Mouse (Mus musculus) lung, postnatal 14 days (tissue): ENCODE measurements at regions not wholly inside any gene's neighbourhood (a gene's known extent, or its start where the extent isn't known, plus 50 kb on each side); places are given as distances from the start of the nearest gene placed in this dataset.

Experiments
- DNase-seq: peaks from one replicate; pipeline ENCODE4 v3.0.0; 2021

GRCm38 (mm10) chr10:83964838-83965237 is 242.2 kb downstream of the 1500009L16Rik start:
- DNase-seq: no peak

DNA sequence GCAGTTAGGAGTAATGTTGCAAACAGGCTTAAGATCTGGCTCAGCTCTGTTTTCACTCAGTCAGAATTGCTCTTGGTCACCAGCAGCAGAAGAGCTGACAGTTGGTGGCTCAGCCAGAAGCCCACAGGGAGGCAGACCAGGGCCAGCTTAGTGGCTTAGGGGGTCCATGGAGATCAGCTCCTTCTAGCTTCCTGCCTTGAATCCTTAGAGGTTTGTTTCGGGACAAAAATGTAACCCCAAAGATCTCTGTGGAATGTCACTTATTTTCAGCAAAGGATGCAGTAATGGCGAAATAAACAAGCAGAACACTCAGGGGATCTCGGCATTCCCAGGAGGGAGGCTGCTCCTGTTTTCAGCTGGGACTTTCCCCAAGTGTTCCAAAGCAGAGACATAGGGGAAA is 247.8 kb downstream of the 1500009L16Rik start:
- DNase-seq: no peak

DNA sequence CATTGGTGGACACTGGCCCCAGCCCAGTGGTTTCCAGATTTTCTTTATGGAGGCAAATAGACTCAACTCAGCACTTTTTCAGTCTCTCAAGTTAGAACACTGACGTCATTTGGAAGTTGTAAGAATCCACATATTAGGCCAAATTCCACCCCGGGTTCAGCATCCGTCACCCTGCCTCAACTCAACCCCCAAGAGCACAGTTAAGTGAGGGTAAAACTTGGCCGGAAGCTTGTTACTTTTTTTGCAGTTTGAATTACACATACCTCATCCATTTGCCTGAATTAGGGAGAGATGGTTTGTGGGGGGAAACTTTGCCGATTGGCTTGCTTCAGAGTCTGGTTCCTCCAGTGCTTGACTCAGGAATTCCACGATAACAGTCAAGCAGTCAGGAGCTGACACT is 251.9 kb downstream of the 1500009L16Rik start:
- no peak for DNase-seq

DNA sequence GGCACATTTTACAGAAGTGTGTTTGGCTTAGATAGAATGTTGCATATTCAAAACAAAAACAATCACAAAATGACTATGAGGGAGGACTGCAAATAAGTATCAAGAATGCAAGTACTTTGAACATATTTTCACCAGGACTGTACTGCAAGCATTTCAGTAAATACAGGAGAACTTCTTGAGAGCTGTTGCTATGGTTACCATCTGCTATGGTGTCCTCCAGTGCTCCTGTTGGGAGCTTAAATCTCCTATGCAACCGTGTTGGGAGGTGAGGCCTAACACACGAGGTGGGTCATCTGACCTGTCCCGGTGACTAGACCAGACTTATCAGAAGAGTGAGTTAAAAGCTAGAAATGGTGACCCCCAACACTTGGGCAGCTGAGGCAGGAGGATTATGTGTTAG is 253.9 kb downstream of the 1500009L16Rik start:
- DNase-seq: no peak

- no peak for DNase-seq
Measured at GRCm38 (mm10) chr10:83979930-83980329, 257.3 kb downstream of the 1500009L16Rik start.

DNA sequence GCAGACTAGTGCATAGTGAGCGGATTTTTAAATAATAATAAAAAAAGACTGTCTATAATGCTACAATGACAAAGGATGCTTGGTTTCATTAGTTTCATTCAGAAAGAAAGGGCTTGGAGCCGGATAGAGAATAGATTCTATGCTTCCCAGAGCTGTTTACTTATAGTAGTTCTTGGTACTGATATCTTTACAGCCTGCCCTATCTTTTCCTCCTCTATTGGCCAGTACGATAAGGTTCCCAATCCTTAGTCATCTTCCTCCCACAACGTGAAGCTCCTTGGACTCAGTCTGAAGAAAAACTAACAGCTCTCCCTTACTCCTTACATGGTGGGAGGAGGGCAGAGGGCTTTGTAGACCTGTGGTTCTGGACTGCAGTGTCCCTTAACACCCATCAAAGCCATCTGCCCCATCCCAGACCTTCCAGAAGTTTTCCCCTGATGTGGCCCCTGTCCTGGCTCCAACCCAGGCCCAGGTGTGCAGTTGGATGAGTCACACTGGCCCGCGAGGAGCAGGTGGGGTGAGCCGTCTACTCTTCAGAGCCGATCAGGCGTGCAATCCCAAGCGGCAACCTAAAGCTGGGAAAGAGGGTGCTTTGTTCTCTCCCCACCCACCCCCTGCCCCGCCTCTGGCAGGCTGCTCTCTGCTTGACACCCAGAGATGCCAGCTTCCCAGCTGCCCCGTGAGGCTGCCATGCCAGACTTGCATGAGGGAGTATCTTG is 262.2 kb downstream of the 1500009L16Rik start:
- no peak for DNase-seq

DNA sequence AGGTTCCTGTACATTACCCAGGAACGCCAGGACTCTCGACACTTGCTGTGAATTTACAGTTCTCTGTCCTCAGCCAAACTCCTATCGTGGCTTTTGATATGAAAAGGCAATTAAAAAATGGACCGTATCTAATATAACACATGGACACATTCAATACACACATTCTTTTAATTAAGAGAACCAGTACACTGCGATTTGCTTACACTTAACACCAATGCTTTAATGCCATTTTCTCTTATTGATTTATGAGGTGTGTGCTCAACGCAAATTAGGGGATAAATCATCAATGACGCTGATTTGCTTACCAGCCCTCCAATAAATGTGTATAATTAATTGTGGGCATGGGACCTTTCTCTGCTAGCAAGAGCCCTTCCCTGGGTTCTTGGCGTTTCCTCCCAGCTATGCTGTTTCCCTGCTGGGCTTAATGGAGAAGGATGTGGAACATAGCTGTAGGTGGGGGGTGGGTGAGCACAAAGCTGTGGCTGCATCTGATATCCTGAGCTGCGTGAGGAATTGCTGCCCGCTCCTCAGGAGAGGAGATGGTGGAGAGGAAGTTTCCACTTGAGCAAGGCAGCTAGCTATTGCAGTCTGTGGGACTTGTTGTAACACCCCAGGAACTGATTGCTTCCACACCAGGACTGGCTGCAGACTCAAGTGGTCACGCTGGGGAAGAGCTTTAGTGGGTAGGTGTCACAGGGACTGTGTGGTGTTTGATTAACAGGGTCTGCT is 270.1 kb downstream of the 1500009L16Rik start:
- DNase-seq: no peak

DNA sequence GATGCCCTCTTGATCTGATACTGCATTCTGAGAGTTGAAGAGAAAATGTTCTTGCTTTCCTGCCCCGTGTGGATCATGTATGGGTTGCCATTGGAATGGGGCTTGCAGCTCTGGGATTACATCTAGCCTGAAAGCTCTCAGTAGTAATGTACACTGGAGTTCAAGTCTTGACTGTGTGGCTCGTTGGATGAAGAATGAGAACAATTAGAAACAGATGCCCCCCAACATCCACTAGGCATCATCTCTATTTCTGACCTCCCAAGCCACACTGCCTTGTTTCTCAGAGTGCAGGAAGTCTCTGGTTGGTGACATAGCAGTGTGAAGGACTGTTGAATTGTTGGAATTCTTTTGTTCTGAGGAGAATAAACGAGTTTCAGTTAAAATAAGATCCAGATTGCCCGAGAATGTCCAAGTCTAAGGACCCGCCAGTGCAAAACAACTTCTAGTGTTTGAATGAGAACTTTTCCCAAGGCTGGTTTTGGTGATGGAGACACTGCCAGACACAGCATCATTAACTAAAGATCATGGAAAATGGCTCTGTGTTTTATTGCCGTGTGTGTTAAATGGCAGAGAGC is 272.4 kb downstream of the 1500009L16Rik start:
- DNase-seq: no peak

- peak; percentile 85 for DNase-seq
Measured at GRCm38 (mm10) chr10:83995913-83996312, 273.2 kb downstream of the 1500009L16Rik start.

- no peak for DNase-seq
Measured at GRCm38 (mm10) chr10:83996489-83996888, 273.8 kb downstream of the 1500009L16Rik start.

DNA sequence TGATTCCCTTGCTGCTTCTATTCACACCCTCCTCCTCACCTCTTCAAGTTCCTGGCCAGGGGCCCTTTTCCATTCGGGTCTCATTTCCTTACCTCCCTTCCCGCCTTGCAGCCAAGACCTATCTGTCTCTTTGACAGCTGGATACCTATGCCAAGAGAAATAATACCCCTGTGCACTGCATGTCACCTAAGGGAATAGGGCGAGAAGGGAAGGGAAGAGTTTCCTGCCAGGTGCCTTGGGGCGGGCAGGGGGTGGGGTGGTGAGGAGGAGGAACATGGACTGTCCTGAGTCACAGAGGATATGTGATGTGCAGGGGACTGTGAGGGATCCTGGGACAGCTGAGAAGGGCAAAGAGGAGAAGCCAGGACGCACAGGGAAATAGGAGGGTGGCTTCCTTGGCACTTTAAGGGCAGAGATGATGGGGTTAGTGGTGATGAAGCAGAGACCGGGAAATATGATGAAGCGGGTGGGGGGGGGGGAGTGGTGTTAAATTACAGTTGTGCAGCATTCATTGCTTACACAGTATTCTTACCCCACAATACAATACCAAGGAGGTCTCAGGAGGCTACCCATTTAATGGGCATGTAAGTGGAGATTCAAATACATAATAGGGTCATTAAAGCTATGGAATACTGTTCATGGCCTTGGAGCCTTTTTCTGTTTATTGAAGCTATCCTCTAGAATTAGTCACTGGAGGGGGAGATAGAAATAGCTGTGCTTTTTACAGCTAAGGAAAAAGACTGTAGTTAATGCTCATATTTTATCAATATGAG is 278.0 kb downstream of the 1500009L16Rik start:
- DNase-seq: no peak

DNA sequence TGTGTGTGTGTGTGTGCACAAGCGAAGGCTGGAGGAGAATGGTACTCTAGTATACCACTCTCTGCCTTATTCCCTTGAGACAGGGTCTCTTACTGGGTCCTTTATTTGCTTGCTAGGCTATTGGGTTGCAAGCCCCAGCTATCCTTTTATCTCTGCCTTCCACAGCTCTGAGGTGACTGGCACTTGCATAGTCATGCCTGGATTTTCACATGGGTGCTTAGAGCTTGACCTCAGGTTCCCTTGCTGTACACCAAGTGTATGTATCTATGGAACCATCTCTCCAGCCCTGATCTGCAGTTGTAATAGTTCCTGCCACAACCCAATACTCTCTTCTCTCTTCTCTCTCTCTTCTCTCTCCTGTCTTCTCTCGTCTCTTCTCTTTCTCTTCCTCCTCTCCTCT is 280.1 kb downstream of the 1500009L16Rik start:
- no peak for DNase-seq

- DNase-seq: no peak
Measured at GRCm38 (mm10) chr10:84003601-84004149, 281.0 kb downstream of the 1500009L16Rik start.

DNA sequence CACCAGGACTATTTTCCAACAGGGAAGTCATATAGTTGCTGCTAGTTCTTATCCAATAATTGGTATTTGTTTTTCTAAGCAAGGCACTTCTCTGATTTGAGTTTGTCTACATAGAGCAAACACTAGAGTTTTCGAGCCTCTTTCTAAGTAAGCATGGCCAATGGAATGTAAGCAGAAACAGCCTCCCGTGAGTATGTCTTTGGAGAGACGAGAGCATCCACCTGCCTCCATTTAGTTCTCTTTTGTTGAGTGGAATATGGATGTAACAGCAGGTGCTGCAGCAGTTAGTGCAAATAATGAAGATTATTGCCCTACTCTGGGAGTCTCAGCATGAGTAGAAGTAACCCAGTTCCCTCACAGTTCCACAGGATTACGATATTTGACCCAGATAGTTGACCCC is 286.3 kb downstream of the 1500009L16Rik start:
- DNase-seq: no peak

DNA sequence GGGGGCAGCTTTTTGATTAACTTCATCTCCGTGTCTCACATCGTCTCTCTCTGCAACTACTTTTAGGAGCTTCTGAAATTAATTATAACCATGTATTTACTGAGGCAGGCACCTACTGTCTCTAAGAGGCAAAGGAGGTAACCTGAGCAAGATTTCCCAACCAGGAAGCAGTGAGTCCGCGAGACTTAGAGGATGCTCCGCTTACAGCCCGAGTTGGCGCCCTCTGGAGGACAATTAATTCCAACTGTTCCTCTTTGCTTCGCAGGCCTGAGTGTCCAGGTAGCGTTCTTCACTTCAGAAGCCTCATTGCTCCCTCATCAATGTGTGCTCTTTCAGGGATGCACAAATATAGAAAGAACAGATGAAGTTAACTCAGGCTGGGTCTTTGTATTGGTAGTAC is 296.7 kb downstream of the 1500009L16Rik start:
- peak; percentile 84 for DNase-seq

GRCm38 (mm10) chr10:84020023-84020620 is 297.5 kb downstream of the 1500009L16Rik start:
- DNase-seq: peak; percentile 73

DNA sequence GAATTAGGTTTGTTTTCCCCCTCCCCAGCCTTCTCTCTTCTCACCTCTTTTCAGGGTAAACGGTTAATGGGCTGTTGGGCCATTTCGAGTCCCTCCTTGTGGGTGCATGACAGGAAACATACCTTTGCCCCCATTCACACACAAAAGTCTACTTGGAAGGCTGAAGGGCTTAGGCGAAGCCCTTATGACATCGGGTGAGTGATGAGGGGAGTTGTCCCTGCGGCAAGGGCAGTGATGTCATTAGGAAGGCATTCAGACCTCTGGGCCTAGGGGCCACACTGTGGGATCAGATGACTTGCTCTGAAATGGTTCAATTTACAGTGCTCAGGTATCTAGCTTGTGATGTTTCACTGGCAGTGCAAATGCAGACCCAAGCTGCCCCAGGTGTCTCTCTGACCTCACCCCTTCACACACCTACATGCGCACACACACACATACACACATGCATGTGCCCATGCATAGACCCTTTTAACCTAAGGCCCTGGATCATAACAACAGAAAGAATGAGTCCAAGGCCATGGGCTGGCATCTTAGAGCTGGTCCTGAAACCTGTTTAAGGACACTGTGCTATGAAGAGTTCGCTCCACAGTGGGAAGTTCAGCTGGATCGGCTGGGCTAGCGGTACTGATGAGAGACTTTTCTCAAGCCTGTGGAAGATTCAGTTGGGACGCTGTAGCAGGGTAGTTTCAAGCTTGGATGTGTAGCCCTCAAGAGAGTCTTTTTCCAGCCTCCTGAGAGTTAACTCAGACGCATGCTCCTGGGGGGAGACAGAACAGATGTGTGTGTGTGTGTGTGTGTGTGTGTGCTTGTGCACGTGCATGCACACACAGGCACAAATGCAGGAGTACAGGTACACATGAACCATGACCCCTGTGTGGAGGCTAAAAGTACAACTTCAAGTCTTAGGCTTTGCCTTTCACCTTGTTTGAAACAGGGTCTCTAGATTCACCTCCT is 298.8 kb downstream of the 1500009L16Rik start:
- no peak for DNase-seq

- DNase-seq: no peak
Measured at GRCm38 (mm10) chr10:84024294-84024693, 301.6 kb downstream of the 1500009L16Rik start.

DNA sequence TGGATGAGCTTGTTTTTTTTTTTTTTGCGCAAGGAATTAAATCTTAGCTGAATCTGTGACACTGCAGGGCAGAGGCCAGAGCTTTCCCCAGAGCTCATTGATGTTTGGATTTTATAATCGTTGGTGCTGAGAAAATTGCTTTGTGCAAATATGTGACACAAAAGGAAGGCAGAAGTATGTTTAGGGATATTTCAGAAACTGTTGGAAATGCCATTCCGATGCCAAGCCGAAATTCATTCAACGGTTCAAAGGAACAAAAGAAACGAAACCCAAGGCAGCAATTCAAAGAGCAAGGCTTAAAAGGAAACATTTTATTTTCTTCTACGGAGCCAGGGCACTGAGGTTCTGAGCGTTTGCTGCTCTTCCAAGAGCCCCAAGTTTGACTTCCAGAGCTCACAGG is 302.2 kb downstream of the 1500009L16Rik start:
- DNase-seq: no peak

- no peak for DNase-seq
Measured at GRCm38 (mm10) chr10:84026798-84027197, 304.1 kb downstream of the 1500009L16Rik start.

- DNase-seq: no peak
Measured at GRCm38 (mm10) chr10:84036131-84036877, 313.6 kb downstream of the 1500009L16Rik start.
